Mouse (Mus musculus): ENCODE measurements around the gene Apopt1.

- TF ChIP-seq CTCF (IDR thresholded peaks at IDR 0.05; ENCODE audit: insufficient read depth, low read length) (no peak), POLR2A (IDR thresholded peaks at IDR 0.05; ENCODE audit: borderline replicate concordance, extremely low read depth, low read depth, low read length) (no peak)
Observed at GRCm38 (mm10) chr12:111669961-111670360, 43.1 kb upstream of the Apopt1 start.
